Mouse (Mus musculus): Measurements from ENCODE around the gene Syngr4. TPM values are rescaled to one million over a fixed set of nuclear protein-coding genes. Genes with fewer than 3 reads are reported as not detected.
"Not testable (repeated sequence)": the region's sequence is repeated elsewhere in the genome, so short reads cannot be mapped to it uniquely, and the experiment has no call there.

The Syngr4 gene
- polyA plus RNA-seq, 1 experiment: 2.0 TPM

DNA sequence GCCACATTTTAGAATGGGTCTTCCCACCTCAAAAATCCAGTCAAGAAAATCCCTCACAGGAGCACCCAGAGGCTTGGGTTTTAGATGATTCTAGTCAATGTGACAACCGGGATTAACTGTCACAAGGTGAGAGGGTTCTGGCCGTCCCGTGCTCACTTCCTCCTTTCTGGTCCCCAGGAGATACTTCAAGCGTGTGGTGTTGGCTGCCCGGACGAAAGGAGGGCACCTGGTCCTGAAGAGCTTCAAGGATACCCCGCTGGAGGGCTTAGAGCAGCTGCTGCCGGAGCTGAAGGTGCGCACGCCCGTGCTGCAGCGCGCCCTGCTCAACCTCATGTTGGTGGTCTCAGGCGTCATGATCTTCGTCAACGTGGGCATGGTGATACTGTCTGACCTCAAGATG, 12.6 kb upstream of the Syngr4 start:
- Histone ChIP-seq H3K36me3 (ENCODE audit: control insufficient read depth, insufficient read depth, low read length, poor library complexity, severe bottlenecking) (peaks cover 3% of the 10 kb centered on the region; the same call in 1 of the 2 replicates), H3K4me3 (ENCODE audit: low read depth, low read length) (no peak overlapping the region), H3K27me3 (ENCODE audit: control insufficient read depth, insufficient read depth, low read length, poor library complexity, severe bottlenecking) (no peaks in the 10 kb centered on the region), H3K9me3 (replicated peaks; ENCODE audit: control insufficient read depth, insufficient read depth, low read length, poor library complexity, severe bottlenecking) (no peaks in the 10 kb centered on the region), H3K27ac (ENCODE audit: insufficient read depth, low read length) (no peak overlapping the region), H3K9ac (ENCODE audit: low read depth, poor library complexity, severe bottlenecking) (no peak overlapping the region), H3K4me1 (ENCODE audit: control insufficient read depth, insufficient read depth, low read length) (no peaks in the 10 kb centered on the region)
- TF ChIP-seq CTCF (IDR thresholded peaks at IDR 0.05; ENCODE audit: low read depth, low read length) (no peak), POLR2A (IDR thresholded peaks at IDR 0.05; ENCODE audit: insufficient read depth, low read length) (no peak), EP300 (IDR thresholded peaks at IDR 0.05; ENCODE audit: insufficient read depth, low read depth, low read length) (no peak)

DNA sequence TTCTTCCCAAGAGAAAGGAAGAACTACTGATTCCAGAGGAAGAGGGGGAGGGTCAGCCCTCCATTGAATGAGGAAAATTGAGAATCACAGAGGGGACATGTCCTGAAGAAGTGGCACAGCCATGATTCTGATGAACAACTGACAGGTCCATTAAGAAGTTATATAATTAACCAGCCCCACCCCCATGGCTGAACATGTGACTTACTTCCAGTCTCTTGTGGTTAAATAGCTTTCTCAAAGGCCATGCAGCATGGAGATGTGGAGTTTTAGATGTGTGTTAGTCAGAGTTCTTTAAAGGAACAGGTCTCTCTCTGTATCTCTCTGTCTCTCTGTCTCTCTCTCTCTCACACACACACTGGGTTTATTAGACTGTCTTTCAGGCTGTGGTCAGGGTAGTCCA, 11.9 kb upstream of the Syngr4 start:
- H3K27ac ChIP-seq (ENCODE audit: insufficient read depth, low read length): no peak overlapping the region
- TF ChIP-seq CTCF (IDR thresholded peaks at IDR 0.05; ENCODE audit: low read depth, low read length): no peak
- TF ChIP-seq EP300 (IDR thresholded peaks at IDR 0.05; ENCODE audit: insufficient read depth, low read depth, low read length): no peak
- TF ChIP-seq POLR2A (IDR thresholded peaks at IDR 0.05; ENCODE audit: insufficient read depth, low read length): no peak
- peaks cover 3% of the 10 kb centered on the region; the same call in 1 of the 2 replicates for H3K36me3 ChIP-seq (ENCODE audit: control insufficient read depth, insufficient read depth, low read length, poor library complexity, severe bottlenecking)
- H3K9ac ChIP-seq (ENCODE audit: low read depth, poor library complexity, severe bottlenecking): no peak overlapping the region
- no peak overlapping the region for H3K4me3 ChIP-seq (ENCODE audit: low read depth, low read length)
- no peaks in the 10 kb centered on the region for H3K27me3 ChIP-seq (ENCODE audit: control insufficient read depth, insufficient read depth, low read length, poor library complexity, severe bottlenecking)
- H3K9me3 ChIP-seq (replicated peaks; ENCODE audit: control insufficient read depth, insufficient read depth, low read length, poor library complexity, severe bottlenecking): no peaks in the 10 kb centered on the region
- H3K4me1 ChIP-seq (ENCODE audit: control insufficient read depth, insufficient read depth, low read length): no peaks in the 10 kb centered on the region

- Histone ChIP-seq H3K27me3 (ENCODE audit: control insufficient read depth, insufficient read depth, low read length, poor library complexity, severe bottlenecking) (no peaks in the 10 kb centered on the region), H3K9ac (ENCODE audit: low read depth, poor library complexity, severe bottlenecking) (no peak overlapping the region), H3K36me3 (ENCODE audit: control insufficient read depth, insufficient read depth, low read length, poor library complexity, severe bottlenecking) (peaks cover 3% of the 10 kb centered on the region; the same call in 1 of the 2 replicates), H3K9me3 (replicated peaks; ENCODE audit: control insufficient read depth, insufficient read depth, low read length, poor library complexity, severe bottlenecking) (no peaks in the 10 kb centered on the region), H3K4me3 (ENCODE audit: low read depth, low read length) (no peak overlapping the region), H3K27ac (ENCODE audit: insufficient read depth, low read length) (no peak overlapping the region), H3K4me1 (ENCODE audit: control insufficient read depth, insufficient read depth, low read length) (no peaks in the 10 kb centered on the region)
- TF ChIP-seq EP300 (IDR thresholded peaks at IDR 0.05; ENCODE audit: insufficient read depth, low read depth, low read length) (no peak), POLR2A (IDR thresholded peaks at IDR 0.05; ENCODE audit: insufficient read depth, low read length) (no peak), CTCF (IDR thresholded peaks at IDR 0.05; ENCODE audit: low read depth, low read length) (no peak)
Observed at GRCm38 (mm10) chr7:45906622-45907021, 10.1 kb upstream of the Syngr4 start.

GRCm38 (mm10) chr7:45902481-45903002, 6.0 kb upstream of the Syngr4 start:
- Histone ChIP-seq H3K9ac (ENCODE audit: low read depth, poor library complexity, severe bottlenecking) (no peak overlapping the region), H3K4me1 (ENCODE audit: control insufficient read depth, insufficient read depth, low read length) (no peaks in the 10 kb centered on the region), H3K27ac (ENCODE audit: insufficient read depth, low read length) (no peak overlapping the region), H3K36me3 (ENCODE audit: control insufficient read depth, insufficient read depth, low read length, poor library complexity, severe bottlenecking) (no peaks in the 10 kb centered on the region), H3K27me3 (ENCODE audit: control insufficient read depth, insufficient read depth, low read length, poor library complexity, severe bottlenecking) (no peaks in the 10 kb centered on the region), H3K9me3 (replicated peaks; ENCODE audit: control insufficient read depth, insufficient read depth, low read length, poor library complexity, severe bottlenecking) (no peaks in the 10 kb centered on the region), H3K4me3 (ENCODE audit: low read depth, low read length) (no peak overlapping the region)
- no peak for TF ChIP-seq EP300 (IDR thresholded peaks at IDR 0.05; ENCODE audit: insufficient read depth, low read depth, low read length)

- H3K27ac ChIP-seq (ENCODE audit: insufficient read depth, low read length): no peak overlapping the region
- no peaks in the 10 kb centered on the region for H3K36me3 ChIP-seq (ENCODE audit: control insufficient read depth, insufficient read depth, low read length, poor library complexity, severe bottlenecking)
- no peak overlapping the region for H3K4me3 ChIP-seq (ENCODE audit: low read depth, low read length)
- no peaks in the 10 kb centered on the region for H3K9me3 ChIP-seq (replicated peaks; ENCODE audit: control insufficient read depth, insufficient read depth, low read length, poor library complexity, severe bottlenecking)
- TF ChIP-seq CTCF (IDR thresholded peaks at IDR 0.05; ENCODE audit: low read depth, low read length) (no peak), EP300 (IDR thresholded peaks at IDR 0.05; ENCODE audit: insufficient read depth, low read depth, low read length) (no peak), POLR2A (IDR thresholded peaks at IDR 0.05; ENCODE audit: insufficient read depth, low read length) (no peak)
- no peaks in the 10 kb centered on the region for H3K27me3 ChIP-seq (ENCODE audit: control insufficient read depth, insufficient read depth, low read length, poor library complexity, severe bottlenecking)
- no peak overlapping the region for H3K9ac ChIP-seq (ENCODE audit: low read depth, poor library complexity, severe bottlenecking)
- H3K4me1 ChIP-seq (ENCODE audit: control insufficient read depth, insufficient read depth, low read length): no peaks in the 10 kb centered on the region
Observed at GRCm38 (mm10) chr7:45901562-45901961, 5.0 kb upstream of the Syngr4 start.

DNA sequence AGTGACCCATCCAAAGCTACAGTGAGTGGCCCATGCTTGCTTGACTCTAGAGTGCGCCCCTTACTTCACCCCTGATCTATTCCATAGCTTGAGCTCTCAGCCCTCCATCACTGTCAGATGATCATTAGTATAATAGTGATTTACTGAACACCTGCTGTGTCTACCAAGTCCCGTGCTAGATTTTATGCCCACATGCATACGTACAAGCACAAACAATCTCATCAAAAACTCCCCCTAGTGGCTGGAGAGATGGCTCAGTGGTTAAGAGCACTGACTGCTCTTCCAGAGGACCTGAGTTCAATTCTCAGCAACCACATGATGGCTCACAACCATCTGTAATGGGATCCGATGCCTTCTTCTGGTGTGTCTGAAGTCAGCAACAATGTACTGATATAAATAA, 1.6 kb upstream of the Syngr4 start:
- peak overlapping the region; percentile 69 for H3K4me3 ChIP-seq (ENCODE audit: low read depth, low read length)
- not testable (repeated sequence) for H3K36me3 ChIP-seq (ENCODE audit: control insufficient read depth, insufficient read depth, low read length, poor library complexity, severe bottlenecking); H3K27me3 ChIP-seq (ENCODE audit: control insufficient read depth, insufficient read depth, low read length, poor library complexity, severe bottlenecking); H3K4me1 ChIP-seq (ENCODE audit: control insufficient read depth, insufficient read depth, low read length); H3K9me3 ChIP-seq (replicated peaks; ENCODE audit: control insufficient read depth, insufficient read depth, low read length, poor library complexity, severe bottlenecking)
- H3K27ac ChIP-seq (ENCODE audit: insufficient read depth, low read length): peak overlapping the region; percentile 62
- peak overlapping the region; percentile 78 for H3K9ac ChIP-seq (ENCODE audit: low read depth, poor library complexity, severe bottlenecking)

Measured in ES-Bruce4 (cell line).